Mouse (Mus musculus) hematopoietic stem cell, adult 5-6 weeks (primary cell): ENCODE measurements around the gene Vwa5b1. TPM values are rescaled to one million over a fixed set of nuclear protein-coding genes. Genes with fewer than 3 reads are reported as not detected.

Source experiments
- ATAC-seq, 2 experiments: fragments of 125-278 bp in 1 of 2; replicated peaks in 1 of 2; 2 replicates each; pipeline ENCODE4 v1.8.0; 2016 to 2017; ENCODE audit warnings: inconsistent platforms in 2 of 2, mild to moderate bottlenecking in 2 of 2, moderate number of reproducible peaks in 2 of 2, low read depth in 1 of 2, moderate TSS enrichment in 1 of 2; ENCODE audit not compliant: low FRiP score in 2 of 2, poor library complexity in 2 of 2, severe bottlenecking in 2 of 2, insufficient read depth in 1 of 2, low TSS enrichment in 1 of 2
- total RNA-seq: library from RNA; stranded (forward); fragments of 172-1452, 232-1000 nt; gene quantifications from 2 replicates; pipeline ENCODE4 v1.2.3, GENCODE M21; 2017

The Vwa5b1 gene
- not detected in 2 replicates for total RNA-seq

- ATAC-seq = 0 out of 4 replicates have a peak, but pooled peaks of 1 of the 2 experiments have one; percentile 29
Observed at GRCm38 (mm10) chr4:138635428-138636145, at the start of gene Vwa5b1. Gene Vwa5b1, minus strand, starts transcription at chr4:138635884.

- ATAC-seq = no peak
Observed at GRCm38 (mm10) chr4:138682760-138683159, 47.1 kb upstream of the Vwa5b1 start.

GRCm38 (mm10) chr4:138680124-138680523 is 44.4 kb upstream of the Vwa5b1 start:
- no peak for ATAC-seq

GRCm38 (mm10) chr4:138677579-138677978 is 41.9 kb upstream of the Vwa5b1 start:
- no peak for ATAC-seq

- ATAC-seq = no peak
Observed at GRCm38 (mm10) chr4:138676480-138676879, 40.8 kb upstream of the Vwa5b1 start.

- ATAC-seq = no peak
Observed at GRCm38 (mm10) chr4:138672160-138672559, 36.5 kb upstream of the Vwa5b1 start.

- ATAC-seq = no peak
Observed at GRCm38 (mm10) chr4:138670093-138670889, 34.6 kb upstream of the Vwa5b1 start.

- no peak for ATAC-seq
Observed at GRCm38 (mm10) chr4:138666521-138666920, 30.8 kb upstream of the Vwa5b1 start.

- ATAC-seq = no peak
Observed at GRCm38 (mm10) chr4:138659936-138660602, 24.4 kb upstream of the Vwa5b1 start.

- no peak for ATAC-seq
Observed at GRCm38 (mm10) chr4:138653056-138653455, 17.4 kb upstream of the Vwa5b1 start.

GRCm38 (mm10) chr4:138651881-138652280 is 16.2 kb upstream of the Vwa5b1 start:
- ATAC-seq = no peak

- ATAC-seq = no peak
Observed at GRCm38 (mm10) chr4:138648096-138648635, 12.5 kb upstream of the Vwa5b1 start.

GRCm38 (mm10) chr4:138642272-138642671 is 6.6 kb upstream of the Vwa5b1 start:
- ATAC-seq = no peak

- ATAC-seq = no peak
Observed at GRCm38 (mm10) chr4:138636146-138636511, 445 bp upstream of the Vwa5b1 start.

- no peak for ATAC-seq
Observed at GRCm38 (mm10) chr4:138628256-138628655, 7.4 kb downstream of the Vwa5b1 start.

- ATAC-seq = no peak
Observed at GRCm38 (mm10) chr4:138614454-138614853, 21.2 kb downstream of the Vwa5b1 start.

GRCm38 (mm10) chr4:138601926-138602325 is 33.8 kb downstream of the Vwa5b1 start:
- no peak for ATAC-seq

- no peak for ATAC-seq
Observed at GRCm38 (mm10) chr4:138597904-138598347, 37.8 kb downstream of the Vwa5b1 start.
